Comparison of ENCODE assay signal across 25 mouse cellular contexts in genomic region chr8:82946658-82947057, GRCm38 (mm10).
DNase-seq lines count a peak whose midpoint lies in the region; ATAC-seq and TF ChIP-seq lines count a peak whose summit lies in the region.
"Had no signal": no experiment of that assay in that cellular context is flagged by ENCODE, and none has a peak within 500 bp of the region (broad histone marks: within the 10 kb centered on the region; RNA-seq: fewer than 3 reads in every experiment).

No protein-coding gene starts in this region.

- peaks cover 41% of the 10 kb centered on the region for H3K4me1 ChIP-seq in embryonic facial prominence, embryonic 14.5 days (ENCODE audit: control insufficient read depth, insufficient read depth, low read length)
- H3K4me1 ChIP-seq in limb, embryonic 12.5 days (replicated peaks): peaks cover 31% of the 10 kb centered on the region
- H3K4me1 ChIP-seq in midbrain, postnatal 0 days (ENCODE audit: insufficient read depth, low read length): 0 out of 2 replicates have a peak, but pooled peaks cover 2% of the 10 kb centered on the region
- H3K4me1 ChIP-seq: heart, embryonic 10.5 days had no signal

- 5% methylated on average over 1 of the region's 1 CpGs for WGBS in embryonic facial prominence, embryonic 14.5 days
- 17% methylated on average over 1 of the region's 1 CpGs for WGBS in limb, embryonic 12.5 days
- WGBS in midbrain, postnatal 0 days: 74% methylated on average over 1 of the region's 1 CpGs

- no peak for TF ChIP-seq CTCF in midbrain, postnatal 0 days (IDR thresholded peaks at IDR 0.05)
- no peak for TF ChIP-seq CTCF in layer of hippocampus, adult 2 months (conservative IDR thresholded peaks at IDR 0.05)

- H3K9me3 ChIP-seq in embryonic facial prominence, embryonic 14.5 days (ENCODE audit: control insufficient read depth, low read length): no peaks in the 10 kb centered on the region
- no peaks in the 10 kb centered on the region for H3K9me3 ChIP-seq in limb, embryonic 12.5 days
- no peaks in the 10 kb centered on the region for H3K9me3 ChIP-seq in midbrain, postnatal 0 days (ENCODE audit: low read length)
- H3K9me3 ChIP-seq: forebrain, embryonic 13.5 days; heart, embryonic 10.5 days; megakaryocyte, embryonic 14.5 days; midbrain, embryonic 15.5 days; neural tube, embryonic 13.5 days; stomach, embryonic 15.5 days had no signal

- no peak overlapping the region for H3K4me3 ChIP-seq in embryonic facial prominence, embryonic 14.5 days (ENCODE audit: low read depth, low read length)
- no peak overlapping the region for H3K4me3 ChIP-seq in limb, embryonic 12.5 days (replicated peaks)
- H3K4me3 ChIP-seq in midbrain, postnatal 0 days (ENCODE audit: low read depth, low read length): no peak overlapping the region
- no peak overlapping the region for H3K4me3 ChIP-seq in layer of hippocampus, adult 2 months
- H3K4me3 ChIP-seq: forebrain, embryonic 13.5 days; gastrocnemius, adult 2 months; heart, embryonic 10.5 days; megakaryocyte, embryonic 14.5 days; midbrain, embryonic 15.5 days; myocyte; neural tube, embryonic 13.5 days; stomach, embryonic 15.5 days had no signal

- no peaks in the 10 kb centered on the region for H3K36me3 ChIP-seq in embryonic facial prominence, embryonic 14.5 days (ENCODE audit: control insufficient read depth, insufficient read depth, low read length)
- H3K36me3 ChIP-seq in limb, embryonic 12.5 days: no peaks in the 10 kb centered on the region
- no peaks in the 10 kb centered on the region for H3K36me3 ChIP-seq in midbrain, postnatal 0 days (ENCODE audit: insufficient read depth, low read length)
- H3K36me3 ChIP-seq: heart, embryonic 10.5 days; midbrain, embryonic 15.5 days; neural tube, embryonic 13.5 days; stomach, embryonic 15.5 days had no signal

- no peak overlapping the region; the same call in 1 of the 2 replicates for H3K27ac ChIP-seq in embryonic facial prominence, embryonic 14.5 days (replicated peaks; ENCODE audit: low read depth, low read length)
- peak overlapping the region; percentile 35; the same call in 1 of the 2 replicates for H3K27ac ChIP-seq in limb, embryonic 12.5 days
- no peak overlapping the region for H3K27ac ChIP-seq in midbrain, postnatal 0 days (ENCODE audit: low read depth, low read length)
- H3K27ac ChIP-seq in layer of hippocampus, adult 2 months: no peak overlapping the region
- H3K27ac ChIP-seq: forebrain, embryonic 13.5 days; gastrocnemius, adult 2 months; heart, embryonic 10.5 days; midbrain, embryonic 15.5 days; neural tube, embryonic 13.5 days; stomach, embryonic 15.5 days had no signal

- peak; percentile 50 for DNase-seq in NIH3T3 (ENCODE audit: low read depth)
- peak; percentile 61 for DNase-seq in embryo, embryonic 10.5 days (ENCODE audit: low spot score)
- peak; percentile 53 for DNase-seq in embryonic facial prominence, embryonic 14.5 days (ENCODE audit: low spot score)
- DNase-seq in midbrain, postnatal 0 days (ENCODE audit: low spot score): no peak
- DNase-seq in layer of hippocampus, adult 2 months (ENCODE audit: low spot score in 2 of 2): no peak
- no peak for DNase-seq in layer of hippocampus, postnatal 10 days (ENCODE audit: low spot score in 2 of 2)
- DNase-seq: adrenal gland, postnatal 14 days; cerebellum, adult 9-10 months; gastrocnemius, adult 2 months; kidney, adult 9 months; kidney, postnatal 14 days; liver, postnatal 0 days; lung, postnatal 36 days; thymus, postnatal 25 days had no signal

- no peak for ATAC-seq in embryonic facial prominence, embryonic 14.5 days (ENCODE audit: low read depth)
- no peak for ATAC-seq in limb, embryonic 12.5 days (ENCODE audit: insufficient number of reproducible peaks, insufficient read depth, low FRiP score, low TSS enrichment, low read depth)
- ATAC-seq in midbrain, postnatal 0 days (ENCODE audit: low FRiP score): no peak
- ATAC-seq: forebrain, embryonic 13.5 days; hindbrain, embryonic 16.5 days; intestine, embryonic 16.5 days; liver, postnatal 0 days; midbrain, embryonic 15.5 days had no signal

- no peak overlapping the region for H3K9ac ChIP-seq in embryonic facial prominence, embryonic 14.5 days (ENCODE audit: low read depth, low read length)
- H3K9ac ChIP-seq in limb, embryonic 12.5 days (replicated peaks): no peak overlapping the region
- H3K9ac ChIP-seq in midbrain, postnatal 0 days (replicated peaks; ENCODE audit: low read length, poor library complexity, severe bottlenecking): no peak overlapping the region
- H3K9ac ChIP-seq: forebrain, embryonic 13.5 days; liver, postnatal 0 days; midbrain, embryonic 15.5 days; neural tube, embryonic 13.5 days; stomach, embryonic 15.5 days had no signal

- 0 out of 2 replicates have a peak, but pooled peaks cover 2% of the 10 kb centered on the region for H3K27me3 ChIP-seq in embryonic facial prominence, embryonic 14.5 days (replicated peaks; ENCODE audit: control insufficient read depth, insufficient read depth, low read length)
- no peaks in the 10 kb centered on the region for H3K27me3 ChIP-seq in limb, embryonic 12.5 days
- no peaks in the 10 kb centered on the region for H3K27me3 ChIP-seq in midbrain, postnatal 0 days (ENCODE audit: insufficient read depth, low read length)
- H3K27me3 ChIP-seq: forebrain, embryonic 13.5 days; megakaryocyte, embryonic 14.5 days; midbrain, embryonic 15.5 days; neural tube, embryonic 13.5 days; stomach, embryonic 15.5 days had no signal

- H3K4me2 ChIP-seq in embryonic facial prominence, embryonic 14.5 days (ENCODE audit: low read depth, low read length): no peak overlapping the region
- no peak overlapping the region for H3K4me2 ChIP-seq in limb, embryonic 12.5 days
- H3K4me2 ChIP-seq in midbrain, postnatal 0 days (ENCODE audit: low read depth, low read length, poor library complexity, severe bottlenecking): no peak overlapping the region
- H3K4me2 ChIP-seq: forebrain, embryonic 13.5 days; liver, embryonic 11.5 days; midbrain, embryonic 15.5 days; neural tube, embryonic 13.5 days; stomach, embryonic 15.5 days had no signal

Comparison
In these comparisons a context has a peak if more than half of its experiments do, and no peak if none do; other contexts are left out.
1. DNase-seq: peak in NIH3T3 (single experiment), embryo, embryonic 10.5 days (single experiment) and embryonic facial prominence, embryonic 14.5 days (single experiment); none in midbrain, postnatal 0 days (single experiment), layer of hippocampus, adult 2 months (0 of 2) and layer of hippocampus, postnatal 10 days (0 of 2).